Mouse (Mus musculus) adrenal gland, adult 18-20 months (tissue): Measurements from ENCODE around the gene Coil. TPM values are rescaled to one million over a fixed set of nuclear protein-coding genes. Genes with fewer than 3 reads are reported as not detected.
"Not testable (repeated sequence)": the region's sequence is repeated elsewhere in the genome, so short reads cannot be mapped to it uniquely, and the experiment has no call there.

ENCODE experiments used
- DNase-seq, 2 experiments: peaks; one replicate each; pipeline ENCODE4 v3.0.0; 2021 to 2022; ENCODE audit warnings: low spot score in 2 of 2
- total RNA-seq, 2 experiments: library from RNA; stranded (reverse); gene quantifications; 1 replicate in 1 of 2; 2 replicates in 1 of 2; pipeline ENCODE4 v1.2.3; 2021

The Coil gene
- total RNA-seq, 2 experiments from 2014 or later = 9.0 to 9.4 TPM

DNA sequence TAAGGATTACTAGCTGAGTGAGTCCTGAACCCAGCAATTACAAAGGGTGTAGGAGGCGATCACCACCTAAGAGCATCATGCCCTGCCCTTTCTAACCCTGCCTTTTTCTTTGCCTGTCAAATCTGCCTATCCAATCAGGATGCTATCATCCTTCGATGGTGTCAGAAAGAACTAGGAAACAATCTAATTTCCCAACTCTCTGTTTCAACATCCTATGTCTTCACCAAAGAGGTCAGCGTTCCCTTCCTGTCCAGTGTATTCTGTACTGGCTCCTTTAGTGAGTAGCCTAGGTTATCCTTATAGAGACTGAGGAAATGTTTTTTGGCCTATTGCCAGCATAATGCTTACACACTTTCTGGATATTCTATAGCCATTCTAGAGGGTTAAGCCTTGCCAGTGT is 65.5 kb downstream of the Coil start:
- DNase-seq = no peak

DNA sequence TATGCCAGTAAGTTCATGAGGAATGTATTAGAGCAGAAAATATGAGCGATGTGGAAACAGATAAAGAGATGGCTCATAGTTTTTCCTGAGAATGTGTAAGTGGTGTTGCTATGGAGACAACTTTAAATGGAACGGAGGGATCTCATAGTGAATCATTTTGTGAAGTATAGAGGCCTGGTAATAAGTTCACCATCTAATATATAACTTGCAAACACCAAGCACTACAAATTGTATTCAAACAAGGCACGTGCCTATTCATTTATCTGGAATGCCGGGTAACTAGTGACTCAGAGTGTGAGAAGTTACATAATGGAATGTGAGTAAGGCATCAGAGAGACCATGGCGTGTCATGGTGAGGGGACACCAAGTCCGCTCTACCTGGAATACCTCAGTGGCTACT is 68.4 kb downstream of the Coil start:
- DNase-seq = no peak

DNA sequence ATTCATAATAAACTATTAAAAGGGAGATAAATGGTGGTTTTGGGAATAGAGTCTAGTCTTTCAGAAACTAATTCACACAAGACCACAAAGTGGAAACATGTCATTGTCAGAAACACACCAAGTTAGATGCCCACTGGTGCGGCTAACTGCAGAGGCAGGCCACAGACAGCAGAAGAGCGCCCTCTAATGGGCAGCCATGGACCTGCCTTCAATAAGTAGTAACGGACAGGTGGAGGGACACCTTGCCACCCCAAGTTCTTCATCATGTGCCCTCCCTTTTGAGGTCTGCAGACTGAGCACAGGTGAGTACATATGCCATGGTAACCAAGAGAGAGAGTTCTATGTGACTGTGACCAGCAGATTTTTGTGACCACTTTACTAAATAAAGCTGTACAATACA is 69.3 kb downstream of the Coil start:
- DNase-seq = peak; percentile 67 to 74

DNA sequence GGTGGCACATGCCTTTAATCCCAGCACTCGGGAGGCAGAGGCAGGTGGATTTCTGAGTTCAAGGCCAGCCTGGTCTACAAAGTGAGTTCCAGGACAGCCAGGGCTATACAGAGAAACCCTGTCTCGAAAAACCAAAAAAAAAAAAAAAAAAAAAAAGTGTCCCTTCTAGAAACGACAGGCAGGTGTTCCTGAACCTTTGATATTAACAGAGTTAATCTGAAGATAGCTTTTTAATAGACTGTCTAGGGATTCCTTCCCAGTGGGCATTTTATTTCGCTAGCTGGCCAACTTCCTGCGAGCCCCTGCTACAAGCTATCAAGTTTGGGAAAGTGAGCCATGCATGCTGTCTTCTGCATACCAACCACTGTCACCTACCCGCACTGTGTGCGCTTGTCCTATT is 71.0 kb downstream of the Coil start:
- not testable (repeated sequence) for DNase-seq

Other genes with a start within 250 kb of the Coil start
- 100 to 1,000 TPM; 107 to 121 TPM for gene Akap1, start 105.7 kb upstream of the Coil start, total RNA-seq
- 100 to 1,000 TPM; 108 to 245 TPM for gene Scpep1, start 14.8 kb upstream of the Coil start, total RNA-seq
- gene Elobl, start 3.3 kb upstream of the Coil start, total RNA-seq = not detected
- 100 to 1,000 TPM; 133 to 185 TPM for gene Trim25, start 29.1 kb downstream of the Coil start, total RNA-seq
- gene Dgke, start 96.6 kb downstream of the Coil start, total RNA-seq = 10 to 100 TPM; 10.9 to 12.2 TPM
- gene Gm525, start 103.6 kb downstream of the Coil start, total RNA-seq = not detected